Mouse (Mus musculus): ENCODE measurements around the gene Pfkm. TPM values are rescaled to one million over a fixed set of nuclear protein-coding genes. Genes with fewer than 3 reads are reported as not detected.

Gene Pfkm
- polyA plus RNA-seq, 1 experiment = 4.8 TPM

- no peaks in the 10 kb centered on the region for H3K36me3 ChIP-seq (ENCODE audit: control insufficient read depth, insufficient read depth, low read length)
- TF ChIP-seq POLR2A (IDR thresholded peaks at IDR 0.05; ENCODE audit: low read depth, low read length) (no peak), CTCF (IDR thresholded peaks at IDR 0.05; ENCODE audit: extremely low read depth, insufficient read length, insufficient replicate concordance, low read depth, low read length) (no peak)
- 68% methylated on average over 19 of the region's 19 CpGs for WGBS
- 0 out of 2 replicates have a peak, but pooled peaks cover 6% of the 10 kb centered on the region for H3K27me3 ChIP-seq (ENCODE audit: control insufficient read depth, insufficient read depth, low read length)
- no peaks in the 10 kb centered on the region for H3K4me1 ChIP-seq (ENCODE audit: control insufficient read depth, insufficient read depth, insufficient read length, low read length)
- H3K4me3 ChIP-seq (ENCODE audit: low read depth, low read length) = no peak overlapping the region
- no peak overlapping the region for H3K27ac ChIP-seq (ENCODE audit: insufficient read depth, low read depth, low read length)
Measured at GRCm38 (mm10) chr15:98161026-98161805, 68.8 kb downstream of the Pfkm start.

DNA sequence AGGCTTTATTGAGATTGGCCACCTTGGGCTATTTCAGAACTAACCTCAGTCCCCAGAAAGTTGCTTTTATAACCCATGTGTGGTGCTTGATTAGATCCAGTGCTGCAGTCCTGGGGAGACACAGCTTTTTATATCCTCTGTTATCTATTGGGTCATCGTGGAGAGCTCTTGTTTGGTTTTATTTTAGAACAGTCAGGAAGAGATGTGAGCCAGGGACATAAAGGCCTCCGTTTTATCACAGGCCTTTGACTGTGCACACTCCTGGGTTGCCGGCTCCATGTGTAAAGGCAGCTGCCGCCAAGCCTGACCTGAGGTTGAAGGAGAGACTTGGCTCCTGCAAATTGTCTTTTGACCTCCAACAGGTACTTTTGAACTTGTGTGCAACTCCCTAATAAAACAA lies 70.2 kb downstream of the Pfkm start:
- WGBS = 57% methylated on average over 4 of the region's 4 CpGs
- no peaks in the 10 kb centered on the region for H3K4me1 ChIP-seq (ENCODE audit: control insufficient read depth, insufficient read depth, insufficient read length, low read length)

GRCm38 (mm10) chr15:98165525-98165924 lies 73.1 kb downstream of the Pfkm start, which contains the start of gene Asb8:
Gene Asb8 (minus strand): TSS chr15:98165625.
- Histone ChIP-seq H3K4me1 (ENCODE audit: control insufficient read depth, insufficient read depth, insufficient read length, low read length) (peaks cover 7% of the 10 kb centered on the region), H3K36me3 (ENCODE audit: control insufficient read depth, insufficient read depth, low read length) (no peaks in the 10 kb centered on the region), H3K4me3 (ENCODE audit: low read depth, low read length) (no peak within 1 kb of the TSS), H3K27ac (ENCODE audit: insufficient read depth, low read depth, low read length) (no peak within 1 kb of the TSS), H3K27me3 (ENCODE audit: control insufficient read depth, insufficient read depth, low read length) (peaks cover 25% of the 10 kb centered on the region)
- WGBS = 79% methylated on average over 5 of the region's 5 CpGs
- TF ChIP-seq POLR2A (IDR thresholded peaks at IDR 0.05; ENCODE audit: low read depth, low read length) (no peak), CTCF (IDR thresholded peaks at IDR 0.05; ENCODE audit: extremely low read depth, insufficient read length, insufficient replicate concordance, low read depth, low read length) (no peak)

More for the DNA sequence above, 70.2 kb downstream of the Pfkm start:
- Histone ChIP-seq H3K27me3 (ENCODE audit: control insufficient read depth, insufficient read depth, low read length) (peaks cover 13% of the 10 kb centered on the region), H3K4me3 (ENCODE audit: low read depth, low read length) (no peak overlapping the region), H3K36me3 (ENCODE audit: control insufficient read depth, insufficient read depth, low read length) (no peaks in the 10 kb centered on the region), H3K27ac (ENCODE audit: insufficient read depth, low read depth, low read length) (no peak overlapping the region)
- no peak for TF ChIP-seq POLR2A (IDR thresholded peaks at IDR 0.05; ENCODE audit: low read depth, low read length)
- TF ChIP-seq CTCF (IDR thresholded peaks at IDR 0.05; ENCODE audit: extremely low read depth, insufficient read length, insufficient replicate concordance, low read depth, low read length) = no peak

DNA sequence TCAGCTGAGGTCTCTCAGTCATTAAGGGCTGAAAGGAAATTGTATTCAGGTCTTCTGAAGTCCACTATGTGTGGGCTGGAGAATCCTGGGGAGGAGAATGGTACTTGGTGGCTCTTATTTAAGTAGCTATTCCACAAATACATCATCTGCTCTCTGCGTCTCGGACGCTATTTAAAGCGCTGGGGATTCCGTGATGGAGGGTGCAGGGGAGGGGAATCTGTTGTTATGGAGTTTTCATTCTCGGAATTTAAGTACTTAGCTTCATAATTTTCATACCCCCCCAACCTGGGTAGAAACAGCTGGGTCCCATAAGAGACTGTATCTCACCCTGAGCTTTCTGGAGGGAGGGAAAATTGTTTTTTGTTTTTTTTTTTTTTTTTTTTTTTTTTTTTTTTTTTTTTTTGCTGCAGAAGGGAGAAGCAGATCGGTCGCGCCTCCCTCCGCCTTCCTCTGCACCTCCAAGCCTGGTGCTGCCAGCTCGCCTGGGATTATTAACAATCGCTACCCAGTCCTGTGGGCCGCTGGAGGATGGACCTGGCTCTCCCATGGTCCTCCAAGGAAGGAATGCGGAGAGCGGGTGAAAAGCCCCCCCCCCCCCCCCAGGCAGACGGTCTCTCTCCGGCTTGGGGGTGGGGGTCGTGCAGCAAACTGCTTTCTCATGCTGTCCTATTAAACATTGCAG lies 74.7 kb downstream of the Pfkm start, which contains the start of gene Ccdc184:
Gene Ccdc184, plus strand, starts transcription at position 196 of the 682 bp plus-strand sequence.
- Histone ChIP-seq H3K36me3 (ENCODE audit: control insufficient read depth, insufficient read depth, low read length) (no peaks in the 10 kb centered on the region), H3K4me1 (ENCODE audit: control insufficient read depth, insufficient read depth, insufficient read length, low read length) (peaks cover 10% of the 10 kb centered on the region), H3K4me3 (ENCODE audit: low read depth, low read length) (peak within 1 kb of the TSS; percentile 37), H3K27ac (ENCODE audit: insufficient read depth, low read depth, low read length) (no peak within 1 kb of the TSS), H3K27me3 (ENCODE audit: control insufficient read depth, insufficient read depth, low read length) (peaks cover 25% of the 10 kb centered on the region)
- 9% methylated on average over 18 of the region's 18 CpGs for WGBS
- TF ChIP-seq POLR2A (IDR thresholded peaks at IDR 0.05; ENCODE audit: low read depth, low read length) (no peak), CTCF (IDR thresholded peaks at IDR 0.05; ENCODE audit: extremely low read depth, insufficient read length, insufficient replicate concordance, low read depth, low read length) (no peak)

GRCm38 (mm10) chr15:98167645-98168621 lies 75.5 kb downstream of the Pfkm start:
- peaks cover 25% of the 10 kb centered on the region for H3K27me3 ChIP-seq (ENCODE audit: control insufficient read depth, insufficient read depth, low read length)
- peaks cover 10% of the 10 kb centered on the region for H3K4me1 ChIP-seq (ENCODE audit: control insufficient read depth, insufficient read depth, insufficient read length, low read length)
- no peak for TF ChIP-seq POLR2A (IDR thresholded peaks at IDR 0.05; ENCODE audit: low read depth, low read length)
- no peak for TF ChIP-seq CTCF (IDR thresholded peaks at IDR 0.05; ENCODE audit: extremely low read depth, insufficient read length, insufficient replicate concordance, low read depth, low read length)
- H3K4me3 ChIP-seq (ENCODE audit: low read depth, low read length) = peak overlapping the region; percentile 37
- no peak overlapping the region for H3K27ac ChIP-seq (ENCODE audit: insufficient read depth, low read depth, low read length)
- WGBS = 6% methylated on average over 69 of the region's 69 CpGs
- H3K36me3 ChIP-seq (ENCODE audit: control insufficient read depth, insufficient read depth, low read length) = no peaks in the 10 kb centered on the region

GRCm38 (mm10) chr15:98168622-98169004 lies 76.2 kb downstream of the Pfkm start:
- TF ChIP-seq POLR2A (IDR thresholded peaks at IDR 0.05; ENCODE audit: low read depth, low read length) = no peak
- TF ChIP-seq CTCF (IDR thresholded peaks at IDR 0.05; ENCODE audit: extremely low read depth, insufficient read length, insufficient replicate concordance, low read depth, low read length) = no peak
- Histone ChIP-seq H3K36me3 (ENCODE audit: control insufficient read depth, insufficient read depth, low read length) (no peaks in the 10 kb centered on the region), H3K27ac (ENCODE audit: insufficient read depth, low read depth, low read length) (no peak overlapping the region), H3K4me3 (ENCODE audit: low read depth, low read length) (no peak overlapping the region), H3K27me3 (ENCODE audit: control insufficient read depth, insufficient read depth, low read length) (peaks cover 25% of the 10 kb centered on the region), H3K4me1 (ENCODE audit: control insufficient read depth, insufficient read depth, insufficient read length, low read length) (peaks cover 10% of the 10 kb centered on the region)
- 22% methylated on average over 19 of the region's 19 CpGs for WGBS

Measured in small intestine, adult 2 months (tissue).